Mouse (Mus musculus): Measurements from ENCODE around the gene Kank4.
"Not testable (repeated sequence)": the region's sequence is repeated elsewhere in the genome, so short reads cannot be mapped to it uniquely, and the experiment has no call there.

The Kank4 gene

GRCm38 (mm10) chr4:98826701-98827100, 9.4 kb upstream of the Kank4 start:
- DNase-seq, result no peak

- not testable (repeated sequence) for DNase-seq
Measured at GRCm38 (mm10) chr4:98823740-98824139, 6.4 kb upstream of the Kank4 start, which contains the start of gene I0C0044D17Rik. Gene I0C0044D17Rik (minus strand): TSS chr4:98823840.

DNA sequence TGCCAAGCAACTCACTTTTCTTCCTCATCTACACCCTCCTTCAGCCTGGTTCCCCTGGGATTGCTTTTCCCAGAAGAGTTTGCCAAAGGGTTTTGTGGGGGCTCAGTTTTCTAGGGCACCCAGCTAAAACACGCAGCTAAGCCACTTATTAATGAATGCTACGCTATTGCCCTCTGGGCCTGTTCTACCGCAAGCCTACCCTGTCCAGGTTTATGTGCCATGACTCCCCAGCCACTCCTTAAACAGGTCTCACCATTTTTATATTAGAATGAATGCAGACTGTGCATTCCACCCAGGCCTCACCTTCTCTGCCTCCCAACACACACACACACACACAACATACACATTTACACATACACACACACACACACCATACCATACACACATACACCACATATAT, 5.7 kb upstream of the Kank4 start:
- no peak for DNase-seq

DNA sequence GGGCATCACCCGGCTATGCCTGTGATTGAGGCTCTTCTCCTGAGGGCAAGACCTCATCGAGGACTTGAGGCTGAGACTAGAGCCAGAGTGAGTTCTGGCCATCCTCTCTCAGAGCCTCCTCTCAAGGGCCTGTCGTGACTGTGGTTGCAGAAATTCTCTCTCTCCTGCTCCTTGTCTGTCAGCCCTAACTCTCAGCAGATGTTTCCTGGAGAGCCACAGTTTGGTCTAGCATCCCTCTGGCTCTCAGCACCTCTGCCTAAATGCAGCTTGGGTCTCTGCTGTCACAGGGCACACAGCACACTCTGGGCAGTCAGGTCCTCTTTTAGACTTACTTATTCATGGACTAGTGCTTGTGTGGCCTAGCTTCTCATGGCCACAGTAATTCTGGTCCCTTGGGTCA, 5.1 kb upstream of the Kank4 start:
- DNase-seq, result no peak

- no peak for DNase-seq
Measured at GRCm38 (mm10) chr4:98819216-98819755, 1.9 kb upstream of the Kank4 start.

GRCm38 (mm10) chr4:98816807-98817183, 542 bp downstream of the Kank4 start:
- DNase-seq, result no peak

DNA sequence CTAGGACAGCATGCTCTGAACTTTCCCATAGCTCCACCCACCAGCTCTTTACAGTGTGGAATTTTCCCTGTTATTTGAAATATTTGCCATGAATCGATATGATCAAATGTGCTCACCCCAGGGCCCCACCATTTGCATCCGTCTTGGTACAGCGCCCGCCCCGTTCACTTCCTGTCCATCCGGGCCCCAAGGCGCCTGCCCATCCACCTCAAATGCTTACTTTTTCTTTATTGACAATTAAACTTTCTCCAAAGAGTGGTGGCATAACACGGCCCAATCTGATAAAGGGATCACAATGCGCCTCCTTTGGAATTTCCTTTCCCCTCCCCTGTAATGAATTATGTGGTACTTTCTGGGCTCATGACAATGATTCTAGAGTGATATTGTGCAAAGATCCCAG, 11.0 kb downstream of the Kank4 start:
- DNase-seq, result peak in 1 of 2 experiments; percentile 47

- DNase-seq, result no peak
Measured at GRCm38 (mm10) chr4:98805291-98806048, 11.9 kb downstream of the Kank4 start.

DNA sequence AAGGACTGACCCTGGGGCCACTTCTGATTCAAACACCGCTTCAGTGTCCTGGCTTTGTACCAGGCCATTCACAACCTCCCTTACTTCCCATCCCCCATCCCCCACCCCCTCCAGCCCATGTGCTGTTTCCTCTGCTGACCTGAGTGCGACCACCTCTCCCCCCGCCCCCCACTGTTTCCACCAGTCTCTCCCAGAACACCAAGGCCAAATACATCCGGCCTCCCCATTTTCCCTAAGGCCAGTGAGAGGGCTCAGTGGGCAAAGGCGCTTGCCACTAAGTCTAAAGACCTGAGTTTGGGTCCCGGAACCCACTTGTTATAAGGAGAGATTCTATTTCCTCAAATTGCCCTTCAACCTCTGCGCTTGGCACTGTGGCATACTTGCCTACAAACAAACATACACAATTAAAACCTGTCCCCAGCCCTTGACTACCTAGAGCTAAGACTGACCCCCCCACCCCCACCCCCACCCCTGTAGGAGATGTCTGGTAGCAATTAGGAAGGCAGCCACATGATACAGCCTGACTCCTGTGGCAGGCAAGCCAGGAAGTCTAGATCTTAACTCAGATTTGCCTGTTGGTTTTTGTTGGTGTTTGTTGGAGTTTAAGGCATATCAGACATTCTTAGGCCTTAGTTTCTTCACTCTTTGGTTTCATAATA, 12.7 kb downstream of the Kank4 start:
- DNase-seq, result no peak

GRCm38 (mm10) chr4:98801775-98802174, 15.6 kb downstream of the Kank4 start:
- no peak for DNase-seq

- DNase-seq, result peak; percentile 8 to 41
Measured at GRCm38 (mm10) chr4:98800824-98801223, 16.5 kb downstream of the Kank4 start.

- peak; percentile 17 to 57 for DNase-seq
Measured at GRCm38 (mm10) chr4:98796591-98797341, 20.6 kb downstream of the Kank4 start.

- DNase-seq, result no peak
Measured at GRCm38 (mm10) chr4:98795241-98795640, 22.1 kb downstream of the Kank4 start.

GRCm38 (mm10) chr4:98793486-98793885, 23.9 kb downstream of the Kank4 start:
- DNase-seq, result no peak

GRCm38 (mm10) chr4:98790721-98791120, 26.6 kb downstream of the Kank4 start:
- DNase-seq, result no peak

- peak; percentile 21 to 43 for DNase-seq
Measured at GRCm38 (mm10) chr4:98789861-98790311, 27.5 kb downstream of the Kank4 start.

DNA sequence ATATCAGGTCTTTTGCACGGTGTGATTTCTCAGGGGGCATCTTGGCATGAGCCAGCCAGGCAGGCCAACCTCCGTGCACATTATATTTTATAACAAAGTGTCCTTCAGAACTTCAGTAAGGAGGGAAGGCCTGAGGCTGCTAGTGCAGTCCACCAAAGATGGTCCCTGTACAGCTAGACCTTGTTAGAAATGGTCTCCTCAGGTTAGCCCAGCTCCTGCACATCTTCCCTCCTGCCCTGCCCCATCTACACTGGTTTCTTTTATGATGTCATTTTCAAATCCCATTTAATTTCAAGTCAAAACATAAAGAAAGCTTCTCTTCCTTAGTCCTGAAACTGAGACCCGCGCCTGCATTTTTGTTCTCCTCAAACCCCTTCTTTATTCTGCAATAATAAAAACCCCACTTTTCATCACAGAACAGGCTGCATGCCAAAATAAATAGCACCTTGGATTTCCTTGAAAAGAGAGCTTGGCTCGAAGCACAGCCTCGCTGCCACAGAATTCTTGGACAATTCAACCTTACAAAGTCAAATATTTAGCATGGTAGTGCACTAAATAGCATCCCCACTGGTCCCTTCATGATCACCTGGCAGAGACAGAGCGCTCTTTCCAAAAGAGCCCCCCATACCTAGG, 28.1 kb downstream of the Kank4 start:
- DNase-seq, result no peak

DNA sequence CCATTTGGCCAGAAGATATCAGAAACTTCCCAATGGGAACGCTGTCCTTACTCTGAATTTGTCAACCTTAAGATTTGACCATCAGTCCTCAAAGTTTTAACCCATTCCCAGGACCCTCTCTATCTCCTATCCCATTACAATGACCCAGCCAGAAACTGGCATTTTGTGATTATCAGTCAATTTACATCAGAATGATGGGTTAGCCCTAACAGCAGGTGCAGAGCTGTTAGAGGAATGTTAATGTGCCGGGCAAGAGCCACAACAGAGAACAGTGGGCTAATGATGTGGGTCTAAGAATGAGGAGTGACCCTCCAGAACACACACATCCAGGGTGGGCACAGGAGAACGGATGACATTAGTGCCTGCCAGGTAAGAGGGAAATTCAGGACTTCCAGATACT, 31.1 kb downstream of the Kank4 start:
- DNase-seq, result no peak

DNA sequence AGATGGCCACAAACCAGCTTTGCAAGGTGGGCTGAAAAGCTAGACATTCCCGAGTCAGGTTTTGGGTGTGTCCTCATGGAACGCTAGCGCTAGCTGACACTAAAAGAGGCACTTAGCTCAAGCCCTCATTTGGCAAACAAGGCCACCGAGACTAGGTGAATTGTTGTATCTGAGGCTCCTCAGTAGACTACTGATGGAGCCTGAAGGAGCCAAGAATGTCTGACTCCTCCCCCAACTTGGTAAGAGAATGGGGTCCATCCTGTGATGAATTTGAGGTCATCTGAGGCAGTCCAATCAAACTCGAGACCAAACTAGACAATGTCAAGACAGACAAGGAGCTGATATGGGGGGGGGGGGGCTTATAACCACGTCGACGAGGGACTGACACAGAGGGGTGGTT, 31.5 kb downstream of the Kank4 start:
- DNase-seq, result no peak

- no peak for DNase-seq
Measured at GRCm38 (mm10) chr4:98778219-98778618, 39.1 kb downstream of the Kank4 start.

- no peak for DNase-seq
Measured at GRCm38 (mm10) chr4:98777464-98777863, 39.9 kb downstream of the Kank4 start.

DNA sequence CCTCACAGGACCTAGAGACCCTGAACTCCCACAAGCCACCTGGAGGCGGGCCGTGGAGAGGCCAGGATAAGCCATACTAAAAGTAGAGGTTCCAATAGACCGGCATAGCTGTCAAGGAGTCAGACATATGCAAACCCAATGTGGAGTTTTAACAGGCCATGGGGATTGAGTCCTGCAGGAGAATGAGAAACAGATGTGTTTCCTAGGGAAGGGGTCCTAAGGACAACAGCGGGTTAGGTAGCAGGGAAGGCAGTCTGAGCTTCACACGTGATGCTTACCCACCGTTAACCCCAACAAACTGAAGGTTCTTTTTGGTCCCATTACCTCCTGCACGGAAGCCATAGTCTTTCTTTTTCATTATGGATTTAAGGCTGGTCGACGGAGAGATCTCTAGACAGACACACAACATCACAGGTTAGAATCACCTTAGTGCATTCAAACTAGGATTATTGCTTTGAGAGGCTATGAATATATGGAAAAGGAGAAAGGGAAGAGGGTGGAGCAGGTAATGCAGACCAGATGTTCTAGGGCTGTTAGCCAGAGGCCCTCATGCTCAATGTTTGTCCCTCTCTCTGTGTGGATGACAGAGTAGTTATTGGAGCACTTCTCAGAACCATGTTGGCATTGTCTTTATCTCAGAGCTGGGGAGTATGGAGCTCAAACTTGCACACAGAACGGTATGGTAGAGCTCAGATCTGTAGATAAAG, 40.5 kb downstream of the Kank4 start:
- DNase-seq, result no peak

Data from lung, postnatal 4 days (tissue).